Mouse (Mus musculus) E14TG2a.4 (cell line): Measurements from ENCODE around the gene Rpl22.

Experiments used
- CTCF ChIP-seq: conservative IDR thresholded peaks from 2 replicates; pipeline ENCODE4 v1.5.1; 2014; ENCODE audit warnings: low read length
- NANOG ChIP-seq: IDR thresholded peaks from 2 replicates; pipeline ENCODE4 v1.6.1; 2014; ENCODE audit warnings: borderline replicate concordance, low read length, mixed read lengths
- POU5F1 ChIP-seq: IDR thresholded peaks from 2 replicates; pipeline ENCODE4 v1.6.1; 2014; ENCODE audit warnings: low read length, borderline replicate concordance

- no peak for TF ChIP-seq CTCF
- no peak for TF ChIP-seq POU5F1
- TF ChIP-seq NANOG = no peak
Measured at GRCm38 (mm10) chr4:152282721-152283120, 42.8 kb upstream of the Rpl22 start.
